Mouse (Mus musculus): Measurements from ENCODE around the gene Scfd2.

Scfd2 gene

DNA sequence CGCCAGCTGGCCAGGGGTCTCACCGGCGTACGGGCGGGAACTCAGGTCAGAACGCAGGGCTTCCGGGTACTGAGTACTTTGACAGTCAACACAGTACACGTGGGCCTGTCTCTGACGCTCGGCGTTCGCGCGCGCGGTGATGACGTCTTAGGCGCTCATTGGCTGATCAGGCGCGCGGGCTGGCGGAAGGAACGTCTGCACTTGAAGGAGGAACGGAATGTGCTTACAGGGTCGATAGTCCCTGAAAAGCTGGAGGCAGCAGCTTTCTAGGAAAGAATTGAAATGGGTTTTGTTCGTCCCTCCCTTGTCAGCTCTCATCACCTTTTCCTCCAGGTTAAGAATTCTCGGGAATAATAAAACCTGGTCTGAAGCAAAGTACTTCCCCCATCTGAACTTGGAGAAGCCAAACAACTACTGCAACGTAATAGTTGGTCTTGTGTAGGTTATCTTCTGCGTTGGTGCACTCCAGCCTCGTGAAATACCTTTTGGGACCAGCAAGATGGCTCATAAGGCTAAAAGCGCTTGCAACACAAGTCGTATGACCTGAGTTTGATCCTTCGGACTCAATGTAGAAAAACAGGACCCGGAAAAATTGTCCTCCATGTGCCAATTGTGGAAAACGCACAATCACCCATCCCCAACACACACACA, at the start of gene Scfd2:
Gene Scfd2, minus strand, starts transcription at position 130 of the 651 bp plus-strand sequence.
- DNase-seq: peak; percentile 98

DNA sequence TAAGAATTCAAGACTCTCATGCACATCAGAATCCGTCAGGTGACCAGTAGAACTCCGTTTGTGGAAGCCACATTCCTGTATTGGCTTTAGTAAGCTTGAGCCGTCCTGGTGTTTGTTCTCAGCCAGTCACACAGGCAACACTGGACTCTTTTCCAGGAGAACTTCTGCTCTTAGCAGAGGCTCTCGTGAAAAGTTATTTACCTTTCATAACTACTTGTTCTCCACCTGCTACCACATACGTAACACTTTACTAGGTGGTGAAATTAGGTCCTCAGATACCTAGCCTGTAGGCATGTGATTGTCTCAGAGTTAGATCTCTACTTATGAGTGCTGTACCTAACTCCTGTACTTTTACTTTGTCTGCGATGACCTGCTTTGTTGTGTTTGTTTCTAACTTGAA, 40.2 kb upstream of the Scfd2 start:
- no peak for DNase-seq

DNA sequence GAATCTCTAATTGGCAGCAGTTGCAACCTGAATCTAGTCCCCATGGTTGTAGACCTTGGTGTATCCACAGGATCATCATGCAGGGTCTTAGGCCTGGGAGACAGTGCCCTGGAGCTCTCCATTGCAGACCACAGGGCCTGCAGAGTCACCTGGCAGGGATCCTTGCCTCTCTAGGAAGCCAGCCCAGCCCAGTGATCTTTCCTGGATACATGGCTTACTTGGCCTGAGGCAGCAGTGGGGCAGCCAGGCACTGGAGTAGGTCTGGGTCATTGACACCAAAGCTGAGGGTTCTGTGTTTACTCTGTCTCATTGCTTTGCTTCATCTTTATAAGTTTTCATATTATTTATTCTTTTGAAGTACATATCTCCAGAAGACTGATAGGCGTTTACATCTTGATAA, 29.6 kb upstream of the Scfd2 start:
- DNase-seq: no peak

DNA sequence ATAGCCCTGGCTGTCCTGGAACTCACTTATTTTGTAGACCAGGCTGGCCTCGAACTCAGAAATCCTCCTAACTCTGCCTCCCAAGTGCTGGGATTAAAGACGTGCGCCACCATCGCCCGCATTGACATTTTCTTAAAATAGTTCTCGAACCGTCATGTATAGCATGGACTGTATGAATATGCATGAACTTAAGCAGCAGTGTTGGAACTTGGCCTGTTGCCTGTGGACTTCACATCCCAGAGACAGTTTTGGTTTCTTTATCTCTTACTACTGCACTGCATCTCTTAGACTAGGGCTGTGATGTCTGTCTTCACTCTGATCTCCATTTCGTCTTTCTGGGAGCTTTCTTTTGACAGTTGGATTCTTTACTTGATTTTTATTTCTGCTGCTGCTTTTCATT, 18.0 kb upstream of the Scfd2 start:
- DNase-seq: no peak

DNA sequence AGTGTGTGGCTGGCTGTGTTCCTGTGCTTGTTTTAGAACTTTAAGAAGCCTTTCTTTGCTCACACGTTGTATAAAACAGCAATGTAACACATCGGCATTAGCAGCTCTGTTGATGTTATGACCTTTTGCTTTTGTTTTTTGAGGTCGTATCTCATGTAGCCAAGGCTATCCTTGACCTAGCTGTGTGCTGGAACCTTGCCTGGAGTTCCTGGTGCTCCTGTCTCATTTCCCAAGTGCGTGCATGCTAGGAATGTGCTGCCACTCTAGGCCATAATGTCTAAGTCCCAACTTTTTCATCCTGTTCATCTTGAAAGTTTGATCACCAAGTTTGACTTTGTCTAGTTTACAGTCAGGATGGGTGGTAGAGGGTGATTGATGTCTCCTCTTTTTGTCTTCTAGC, 14.0 kb upstream of the Scfd2 start:
- DNase-seq: no peak

DNA sequence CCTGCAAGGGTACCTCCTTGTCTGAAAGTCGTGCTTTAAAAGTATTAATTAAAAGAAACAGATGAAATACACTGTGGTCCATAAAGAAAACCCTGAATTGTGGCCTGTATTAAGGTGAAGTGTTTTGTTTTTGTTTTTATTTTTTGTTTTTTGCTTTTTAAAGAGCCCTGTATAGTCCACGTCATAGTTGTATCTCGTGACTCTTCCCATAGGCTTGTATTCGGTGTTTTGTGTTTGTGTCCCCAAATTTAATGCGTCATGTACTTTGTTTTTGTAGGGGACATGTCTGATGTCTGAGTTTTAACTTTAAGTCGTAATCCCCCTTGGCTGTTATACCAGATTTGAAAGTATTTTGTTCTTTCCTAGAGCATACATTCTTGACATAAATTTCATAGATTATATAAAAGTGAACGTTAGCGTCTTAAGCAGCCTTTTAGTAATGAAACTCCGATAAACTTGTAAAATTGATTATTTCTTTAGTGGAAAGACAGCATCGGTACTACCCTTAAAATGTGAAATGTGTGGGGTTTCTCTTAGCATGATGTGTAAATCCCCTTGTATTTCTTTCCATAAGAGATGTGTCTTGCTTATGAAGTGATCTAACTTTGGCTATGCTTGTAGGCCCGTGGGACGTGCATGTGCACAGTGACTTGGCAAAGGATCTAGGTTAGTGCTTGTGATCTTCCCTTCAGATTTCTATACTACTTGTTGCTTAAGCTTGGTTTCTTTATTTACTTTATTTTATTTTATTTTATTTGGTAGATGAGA, 4.8 kb upstream of the Scfd2 start:
- no peak for DNase-seq

DNA sequence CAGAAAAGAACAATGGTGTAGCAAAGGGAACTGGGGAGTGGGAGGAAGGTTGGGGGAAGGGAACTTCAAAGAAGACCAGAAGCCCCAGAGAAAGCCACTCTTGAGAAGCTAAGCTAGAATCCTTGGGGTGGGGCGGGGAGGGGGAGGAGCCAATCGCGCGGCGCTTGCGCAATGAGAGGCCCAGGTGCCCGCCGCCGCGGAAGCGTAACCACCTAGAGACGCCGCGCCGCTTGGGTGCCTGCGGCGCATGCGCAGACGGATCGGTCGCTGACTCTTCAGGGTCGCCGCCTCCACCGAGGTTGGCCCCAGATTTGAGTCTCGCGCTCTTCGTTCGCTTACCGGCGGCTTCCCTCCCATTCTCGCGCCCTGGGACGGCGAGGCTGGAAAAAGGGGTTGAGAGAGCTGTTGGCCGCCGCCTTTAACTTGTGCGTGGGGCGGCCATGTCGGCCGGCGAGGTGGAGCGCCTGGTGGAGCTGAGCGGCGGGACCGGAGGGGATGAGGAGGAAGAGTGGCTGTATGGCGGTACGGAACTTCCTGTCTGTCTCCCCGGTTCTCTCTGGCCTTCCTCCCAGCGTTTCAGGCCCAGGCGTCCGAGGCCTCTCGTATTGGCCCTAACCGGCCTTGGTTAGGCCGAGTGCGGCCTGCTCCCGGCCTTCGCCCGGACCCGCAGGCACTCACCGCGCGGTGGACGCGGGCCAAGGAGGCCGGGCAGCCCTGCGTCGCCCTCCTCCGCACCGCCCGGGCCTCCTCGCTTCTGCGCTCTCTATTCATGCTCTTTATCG, 3.9 kb upstream of the Scfd2 start, which contains the start of gene Fip1l1:
Gene Fip1l1, plus strand, starts transcription at position 210 of the 782 bp plus-strand sequence.
- DNase-seq: peak; percentile 95

DNA sequence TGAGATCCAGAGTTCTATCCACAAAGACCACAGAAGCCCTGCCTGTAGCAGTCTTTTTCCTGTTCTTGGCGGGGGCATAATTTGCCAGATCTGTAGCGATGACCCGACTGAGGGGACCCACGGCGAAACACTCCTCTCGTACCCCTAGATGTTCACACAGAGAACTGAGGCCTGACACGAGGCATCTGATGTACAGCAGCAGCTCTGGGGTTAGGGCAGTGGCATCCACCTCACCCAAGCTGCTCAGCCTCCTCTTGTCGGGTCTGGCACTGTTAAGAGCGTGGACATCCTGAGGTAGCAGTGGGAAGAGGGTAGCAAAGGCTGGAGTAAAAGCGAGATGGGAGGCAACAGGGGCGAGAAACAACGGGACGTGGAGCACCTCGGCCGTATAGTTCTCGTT, 774 bp downstream of the Scfd2 start:
- no peak for DNase-seq

DNA sequence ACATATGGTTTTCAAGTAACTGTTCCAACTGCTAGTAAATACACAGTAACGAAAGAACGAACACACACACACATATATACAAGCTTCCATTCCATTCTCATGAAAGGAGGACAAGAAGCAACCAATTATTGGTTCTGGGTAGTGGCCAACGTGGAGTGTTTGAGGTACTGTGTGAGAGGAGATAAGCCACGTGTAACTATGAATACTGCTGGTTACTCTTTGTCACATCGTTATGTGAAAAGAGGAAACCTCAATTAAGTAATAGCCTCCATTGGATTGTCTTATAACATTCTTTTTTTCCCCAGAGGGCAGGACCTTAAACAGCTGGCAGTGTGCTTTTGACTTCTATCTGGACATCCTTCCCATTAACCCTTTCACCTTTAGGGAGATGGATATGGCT, 4.5 kb downstream of the Scfd2 start:
- no peak for DNase-seq

DNA sequence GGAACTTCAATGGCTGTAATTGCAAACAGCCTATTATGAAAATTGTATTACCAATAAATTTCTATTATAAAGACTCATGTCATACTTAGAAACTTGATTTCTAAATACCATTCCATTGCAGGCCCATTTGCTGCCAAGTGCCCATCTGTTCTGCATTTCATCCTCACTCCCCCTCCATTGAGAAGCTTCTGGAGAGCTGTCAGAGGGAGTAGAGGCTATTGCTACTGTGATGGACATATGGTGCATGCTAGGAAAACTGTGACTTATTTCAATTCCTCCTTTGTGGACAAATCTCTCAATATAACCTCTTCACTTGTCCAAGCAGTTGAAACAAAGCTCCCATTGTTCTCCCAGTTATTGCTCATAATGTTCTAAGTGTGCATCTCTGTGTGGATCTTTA, 19.9 kb downstream of the Scfd2 start:
- DNase-seq: no peak

DNA sequence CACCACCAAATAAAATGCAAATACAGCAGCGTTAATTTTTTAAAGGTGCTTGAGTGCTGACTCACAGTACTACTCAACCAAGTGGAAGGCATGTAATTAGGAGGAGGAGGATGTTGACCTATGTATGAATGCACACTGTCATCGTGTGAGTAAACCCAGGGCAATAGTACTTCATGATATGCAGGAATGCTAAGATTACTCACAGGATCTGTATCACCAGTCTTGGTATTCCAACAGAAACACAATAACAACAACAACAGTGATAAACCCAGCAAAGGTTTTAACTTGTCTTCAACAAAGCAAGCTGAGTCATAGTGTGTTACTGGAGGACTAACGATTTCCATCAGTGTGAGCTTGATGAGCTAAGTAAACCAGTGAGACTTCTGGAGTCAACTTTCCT, 38.9 kb downstream of the Scfd2 start:
- no peak for DNase-seq

DNA sequence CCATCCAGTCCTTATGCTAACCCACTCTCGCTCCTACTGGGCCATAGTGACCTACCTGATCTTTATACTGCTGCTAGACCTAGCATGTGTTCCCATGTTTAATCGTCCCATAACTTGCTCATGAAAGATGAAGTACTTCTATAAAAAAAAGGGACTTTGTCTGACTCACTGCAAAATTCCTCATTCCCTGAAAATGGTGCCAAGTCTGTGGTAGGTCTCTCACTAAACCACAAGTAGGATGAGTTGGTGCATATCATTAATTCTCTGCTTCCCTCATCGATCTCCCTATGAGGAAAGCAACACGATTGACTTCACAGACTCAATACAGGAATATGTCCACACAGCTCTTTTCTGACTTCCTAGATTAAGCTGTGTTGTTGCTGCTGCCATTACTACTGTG, 46.9 kb downstream of the Scfd2 start:
- DNase-seq: no peak

DNA sequence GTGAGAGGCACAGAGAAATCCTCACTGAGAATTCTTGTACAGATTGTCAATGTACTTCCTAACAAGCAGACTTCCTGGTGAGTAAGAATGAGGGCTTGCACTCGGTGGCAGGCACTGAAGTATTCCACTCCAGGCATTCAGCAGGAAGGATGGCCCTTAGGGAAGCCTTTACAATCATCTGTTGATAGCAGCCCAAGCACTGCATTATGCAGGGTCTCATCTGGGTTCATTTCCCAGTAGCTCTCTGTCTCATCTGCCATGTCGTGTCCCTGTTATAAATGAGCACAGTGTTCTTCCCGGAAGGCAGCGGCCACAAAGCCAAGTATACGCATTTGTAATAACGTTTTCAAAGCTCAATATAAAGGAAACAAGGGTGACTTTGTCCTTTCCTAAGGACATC, 48.9 kb downstream of the Scfd2 start:
- no peak for DNase-seq

DNA sequence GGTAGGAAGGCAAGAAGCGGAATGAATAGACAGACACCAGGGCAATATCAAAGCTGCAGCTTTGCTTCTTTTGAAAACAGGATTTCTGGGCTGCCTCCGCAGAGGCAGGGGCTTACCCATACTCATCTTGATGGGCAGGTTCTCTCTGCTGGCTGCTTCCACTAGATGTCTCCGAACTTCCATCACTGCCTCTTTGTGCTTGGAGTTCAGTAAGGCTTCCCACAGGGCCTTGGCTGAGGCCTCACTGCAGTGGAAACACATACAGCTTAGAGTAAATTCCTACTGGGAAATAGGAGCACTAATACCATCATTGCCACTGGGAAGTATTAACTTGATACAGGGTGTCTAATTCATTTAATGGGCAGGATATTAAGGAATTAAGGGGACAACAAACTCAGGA, 49.5 kb downstream of the Scfd2 start:
- no peak for DNase-seq

DNA sequence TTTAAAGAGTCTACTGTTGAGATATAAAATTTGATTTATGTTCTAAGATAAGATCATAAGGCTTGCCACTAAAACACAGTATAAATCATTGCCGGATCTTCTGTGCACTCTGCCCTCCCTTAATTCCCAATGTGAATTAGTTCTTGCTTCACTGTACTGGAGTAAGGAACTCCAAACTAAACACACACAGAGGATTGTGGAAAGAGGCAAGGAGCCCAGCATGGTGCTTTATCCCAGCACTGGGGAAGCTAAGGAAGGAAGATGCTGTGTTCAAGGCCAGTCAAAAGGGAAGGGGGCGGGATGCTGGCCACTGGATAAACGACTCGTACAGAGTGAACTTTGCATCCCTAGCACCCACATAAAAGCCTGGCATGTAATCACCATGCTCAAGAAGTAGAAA, 51.1 kb downstream of the Scfd2 start:
- no peak for DNase-seq

DNA sequence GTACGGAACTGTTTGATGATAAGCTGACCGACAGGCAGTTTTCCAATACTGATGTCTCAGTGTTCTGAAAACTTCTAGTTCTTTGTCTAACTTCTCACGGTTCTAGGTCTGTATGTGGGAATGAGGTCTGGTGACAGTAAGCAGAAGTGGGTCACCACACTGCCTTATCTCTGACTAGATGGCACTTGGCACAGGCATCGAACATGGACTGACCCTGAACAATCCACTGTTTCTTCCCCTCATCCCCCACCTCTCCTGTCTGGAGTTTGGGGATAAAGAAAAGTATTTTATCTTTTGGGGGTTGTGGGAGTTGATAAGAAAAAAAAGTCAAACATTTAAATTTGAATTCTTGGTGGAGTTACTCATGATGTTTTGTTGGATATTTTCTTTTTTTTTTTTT, 51.6 kb downstream of the Scfd2 start:
- no peak for DNase-seq

DNA sequence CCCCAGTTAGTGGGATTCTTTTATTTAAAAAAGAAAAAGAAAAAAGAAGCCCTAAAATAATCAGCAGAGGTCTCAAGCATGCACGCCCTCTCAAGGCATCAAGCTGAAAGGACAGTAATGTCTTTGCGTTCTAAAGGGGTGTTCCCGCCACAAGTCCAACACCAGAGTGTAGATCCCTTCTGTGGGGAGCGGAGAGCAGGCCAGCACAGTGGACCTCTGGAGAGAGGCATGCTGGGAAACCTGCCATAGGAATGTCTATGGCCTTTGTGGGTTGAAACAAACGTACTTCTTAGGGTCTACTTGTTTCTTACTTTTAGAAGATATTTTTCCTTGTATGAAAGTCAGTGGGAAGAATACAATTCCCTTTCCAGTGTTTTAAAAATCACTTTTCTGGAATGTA, 52.4 kb downstream of the Scfd2 start:
- no peak for DNase-seq

DNA sequence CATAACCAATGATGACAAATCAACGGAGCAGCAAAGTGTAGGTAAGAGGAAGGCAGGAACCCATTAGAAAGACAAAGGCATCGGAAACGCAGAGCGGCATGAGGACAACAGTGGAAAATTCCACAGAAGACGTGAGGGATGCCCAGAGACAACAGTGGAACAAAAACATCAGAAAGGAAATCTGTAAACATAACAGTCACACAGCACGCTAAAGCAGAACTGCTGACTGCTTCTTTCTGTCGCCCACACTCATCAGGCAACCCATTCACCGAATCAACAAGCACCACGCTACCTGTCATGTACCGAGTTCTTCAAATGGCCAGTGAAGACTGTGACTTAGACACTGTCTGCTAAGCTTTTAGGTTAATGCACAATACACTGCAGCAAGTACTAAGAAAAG, 55.0 kb downstream of the Scfd2 start:
- DNase-seq: no peak

DNA sequence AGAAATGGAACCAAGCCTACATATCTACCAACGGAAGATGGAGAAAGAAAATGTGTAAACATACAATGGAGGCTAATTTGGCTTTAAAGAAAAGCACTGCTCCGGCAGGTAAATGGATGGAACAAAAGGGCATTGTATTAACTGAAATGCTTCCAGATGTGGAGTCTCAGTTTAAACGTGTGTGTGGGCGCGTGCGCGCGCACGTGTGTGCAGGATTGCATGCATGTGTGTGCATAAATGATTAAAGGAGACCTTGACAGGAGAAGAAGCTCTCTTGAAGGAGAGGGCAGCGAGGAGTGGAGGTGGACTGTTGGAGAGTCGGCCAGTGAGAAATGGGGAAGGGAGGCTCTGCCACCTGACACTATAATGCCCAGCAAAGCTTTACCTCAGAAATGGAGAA, 58.4 kb downstream of the Scfd2 start:
- no peak for DNase-seq

DNA sequence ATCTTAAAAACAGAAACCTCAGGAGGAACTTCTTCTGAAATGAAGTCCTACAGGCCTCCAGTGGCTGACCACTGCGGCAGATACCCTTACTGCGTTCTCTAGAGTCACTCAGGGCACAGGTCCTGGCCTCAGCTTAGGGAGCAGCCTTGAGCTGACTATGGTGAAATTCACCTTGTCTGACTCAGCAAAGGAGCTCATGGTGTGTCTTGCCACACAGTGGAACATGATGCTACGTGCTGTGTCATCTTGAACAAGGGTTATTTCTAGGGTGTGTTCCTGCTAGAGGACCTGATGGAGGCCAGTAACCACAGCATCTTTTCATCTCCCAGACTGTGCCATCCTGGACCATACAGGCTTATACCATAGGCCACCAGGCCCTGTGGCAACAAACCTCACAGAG, 60.7 kb downstream of the Scfd2 start:
- no peak for DNase-seq

DNA sequence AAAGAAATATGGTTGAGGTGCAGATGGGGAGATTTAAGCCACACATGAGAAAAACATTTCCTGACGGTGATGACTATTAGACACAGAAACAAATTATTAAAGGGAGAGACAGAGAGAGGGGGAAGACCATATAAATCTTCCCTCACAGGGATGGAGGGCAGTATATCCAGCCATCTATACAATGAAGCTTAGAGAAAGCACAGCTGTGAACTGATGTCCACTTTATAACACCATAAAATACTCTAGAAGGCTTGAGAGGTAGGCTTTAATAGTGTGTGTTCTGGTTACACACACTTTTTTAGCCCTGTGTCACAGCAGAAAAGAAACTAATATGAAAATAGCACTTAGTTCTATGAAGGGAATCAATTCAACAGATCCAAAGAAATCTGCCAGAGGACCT, 61.9 kb downstream of the Scfd2 start:
- DNase-seq: no peak

DNA sequence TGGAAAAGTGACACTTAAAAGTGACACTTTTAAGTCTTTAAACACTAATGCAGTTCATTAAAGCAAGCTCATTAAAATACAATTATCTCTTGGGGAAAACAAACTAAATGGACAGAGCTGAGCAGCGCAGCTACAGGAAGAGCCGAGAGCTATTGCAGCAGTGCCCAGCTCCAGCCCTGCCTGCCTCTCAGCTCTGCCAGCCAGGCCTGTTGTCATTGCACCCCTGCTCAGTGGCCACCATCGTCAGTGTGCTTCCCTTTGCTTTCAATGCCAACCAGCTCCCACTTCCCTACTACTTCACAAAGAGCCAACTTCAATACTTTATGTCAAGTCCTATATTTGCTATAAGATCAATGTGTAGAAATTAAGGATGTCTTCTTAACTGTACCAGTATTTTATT, 63.8 kb downstream of the Scfd2 start:
- DNase-seq: no peak

DNA sequence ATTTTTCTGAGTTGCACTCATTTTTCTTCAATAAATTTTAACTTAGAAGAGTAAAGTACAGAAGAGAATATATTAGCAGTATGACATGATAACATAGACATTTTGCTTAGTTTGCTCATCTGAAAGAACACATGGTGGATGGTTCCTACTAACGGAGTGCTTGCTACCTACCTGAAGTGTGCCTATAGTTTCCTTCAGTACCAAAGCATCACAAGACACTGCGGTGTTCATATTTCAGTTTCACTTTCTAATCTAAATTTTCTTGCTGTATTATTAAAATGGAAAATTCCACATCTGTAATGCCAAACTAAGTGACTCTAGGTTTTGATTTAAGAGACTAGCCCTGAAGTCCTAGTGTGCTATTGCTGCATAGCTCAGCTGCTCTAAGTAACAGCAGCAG, 74.8 kb downstream of the Scfd2 start:
- no peak for DNase-seq
